Mouse (Mus musculus) heart, embryonic 10.5 days (tissue): ENCODE measurements around the gene Scnn1b. TPM values are rescaled to one million over a fixed set of nuclear protein-coding genes. Genes with fewer than 3 reads are reported as not detected.

Source experiments
- DNase-seq: peaks from one replicate; pipeline ENCODE4 v3.0.0-alpha.2; 2017; ENCODE audit warnings: low spot score
- H3K27ac ChIP-seq: fragments of 300-500 bp; sonication (generic); 2 replicates; pipeline ENCODE4 v1.5.1; 2016; ENCODE audit warnings: mild to moderate bottlenecking
- H3K27me3 ChIP-seq: fragments of 300-500 bp; sonication (generic); 2 replicates; pipeline ENCODE4 v1.6.1; 2016; ENCODE audit warnings: mild to moderate bottlenecking; ENCODE audit not compliant: poor library complexity, insufficient read depth, severe bottlenecking
- H3K36me3 ChIP-seq: fragments of 300-500 bp; sonication (generic); 2 replicates; pipeline ENCODE4 v1.6.1; 2016; ENCODE audit warnings: mild to moderate bottlenecking, moderate library complexity
- H3K4me1 ChIP-seq: fragments of 300-500 bp; sonication (generic); 2 replicates; pipeline ENCODE4 v1.6.1; 2016; ENCODE audit warnings: mild to moderate bottlenecking
- H3K4me3 ChIP-seq: fragments of 300-500 bp; sonication (generic); 2 replicates; pipeline ENCODE4 v1.5.1; 2016; ENCODE audit warnings: mild to moderate bottlenecking, moderate library complexity
- H3K9me3 ChIP-seq: fragments of 300-500 bp; sonication (generic); 2 replicates; pipeline ENCODE4 v1.6.1; 2016; ENCODE audit warnings: mild to moderate bottlenecking, moderate library complexity
- WGBS: fragments of 180-500 bp; shearing (Covaris S2); methylation state at CpG from one replicate; pipeline ENCODE4 v1.1.7; 2016; 5-methylcytosine and 5-hydroxymethylcytosine counted together
- polyA plus RNA-seq: library from polyadenylated mRNA; unstranded; fragments of >200 nt; fragmentation: Nextera tagmentation; extraction: Ambion mirVana; gene quantifications from 2 replicates; pipeline ENCODE4 v1.2.1, GENCODE M21; 2016

The Scnn1b gene
- polyA plus RNA-seq, 1 experiment from 2014 or later: 0.30 TPM

DNA sequence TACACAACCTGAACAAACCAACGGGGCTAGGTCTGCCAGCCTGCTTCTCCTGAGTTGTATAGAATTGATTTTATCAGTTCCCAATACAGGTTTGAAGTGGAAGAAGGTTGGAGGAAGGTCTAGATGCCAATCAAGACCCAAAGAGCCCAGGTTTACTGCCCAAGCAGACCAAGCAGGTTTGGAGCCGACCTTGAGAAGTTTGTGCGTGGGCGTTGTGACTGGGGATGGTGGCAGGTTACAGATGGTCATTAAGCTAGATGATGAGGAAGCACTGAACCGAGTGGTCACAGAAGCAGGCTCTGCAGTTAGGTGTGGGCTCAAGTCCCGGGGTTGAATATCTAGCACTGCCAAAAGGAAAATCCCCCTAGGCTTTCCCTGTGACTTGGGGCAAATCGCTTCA, 9.9 kb downstream of the Scnn1b start:
- H3K4me1 ChIP-seq: 0 out of 2 replicates have a peak, but pooled peaks cover 3% of the 10 kb centered on the region
- no peaks in the 10 kb centered on the region for H3K9me3 ChIP-seq
- DNase-seq: no peak
- no peak overlapping the region for H3K4me3 ChIP-seq
- H3K27ac ChIP-seq: no peak overlapping the region
- H3K36me3 ChIP-seq: no peaks in the 10 kb centered on the region
- 87% methylated on average over 7 of the region's 7 CpGs for WGBS
- no peaks in the 10 kb centered on the region for H3K27me3 ChIP-seq

GRCm38 (mm10) chr7:121880246-121880645, 15.4 kb downstream of the Scnn1b start:
- no peaks in the 10 kb centered on the region for H3K27me3 ChIP-seq
- H3K4me3 ChIP-seq: no peak overlapping the region
- DNase-seq: no peak
- WGBS: 68% methylated on average over 4 of the region's 4 CpGs
- H3K27ac ChIP-seq: no peak overlapping the region
- H3K36me3 ChIP-seq: no peaks in the 10 kb centered on the region
- H3K4me1 ChIP-seq: no peaks in the 10 kb centered on the region
- H3K9me3 ChIP-seq: no peaks in the 10 kb centered on the region

DNA sequence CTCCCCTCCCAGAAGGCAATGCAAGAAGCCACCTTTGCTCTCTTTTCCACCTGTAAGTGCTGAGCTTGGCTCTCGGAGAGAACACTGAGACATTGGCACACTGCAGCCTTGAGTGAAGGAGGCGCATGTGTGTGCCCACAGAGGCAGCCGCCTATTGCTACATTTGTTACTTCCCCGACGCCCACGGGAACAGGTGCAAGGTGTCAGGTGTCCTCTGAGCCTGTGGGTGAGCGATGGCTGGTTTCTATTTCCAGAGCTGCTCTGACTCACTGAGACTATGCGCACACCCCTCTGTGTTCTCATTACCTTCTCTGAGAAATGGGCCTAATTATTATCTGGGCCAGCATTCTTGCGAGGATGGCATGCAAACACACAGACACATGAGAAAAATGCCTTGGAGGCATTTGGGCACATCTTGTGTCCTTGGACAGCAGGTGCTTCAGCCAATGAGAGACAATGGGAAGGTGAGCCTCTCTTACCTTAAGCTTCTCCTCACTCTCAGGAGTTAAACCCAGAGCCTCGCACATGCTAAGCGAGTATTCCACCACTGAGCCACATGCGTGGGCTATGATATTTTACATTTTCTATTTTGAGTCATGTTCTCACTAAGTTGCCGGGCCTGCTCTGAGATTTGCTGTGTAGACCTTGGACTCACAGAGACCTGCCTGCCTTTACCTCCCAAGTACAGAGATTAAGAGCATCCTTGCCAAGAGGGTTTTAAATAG, 26.0 kb downstream of the Scnn1b start:
- no peaks in the 10 kb centered on the region for H3K27me3 ChIP-seq
- H3K36me3 ChIP-seq: no peaks in the 10 kb centered on the region
- H3K4me1 ChIP-seq: no peaks in the 10 kb centered on the region
- H3K9me3 ChIP-seq: no peaks in the 10 kb centered on the region
- no peak overlapping the region for H3K27ac ChIP-seq
- no peak for DNase-seq
- 93% methylated on average over 13 of the region's 13 CpGs for WGBS
- H3K4me3 ChIP-seq: no peak overlapping the region

DNA sequence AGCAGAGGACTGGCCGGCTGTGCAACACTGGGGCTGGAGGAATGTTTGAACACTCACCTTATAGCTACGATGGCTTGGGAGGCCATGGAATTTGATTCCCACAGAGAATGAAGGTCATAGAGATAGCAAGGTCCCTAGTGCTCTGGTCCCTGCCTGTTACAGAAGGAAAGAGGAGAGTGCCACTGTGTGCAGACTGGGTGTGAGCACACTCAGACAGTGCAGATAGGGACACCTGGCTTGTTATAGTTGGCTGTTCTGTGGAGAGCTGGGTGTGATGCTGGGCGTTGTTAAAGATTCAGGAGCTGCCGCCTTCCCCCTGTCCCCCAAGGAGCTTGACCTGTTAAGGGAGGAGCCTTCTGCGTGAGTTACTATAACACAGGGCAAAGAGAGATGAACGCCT, 31.9 kb downstream of the Scnn1b start:
- 52% methylated on average over 6 of the region's 6 CpGs for WGBS
- Histone ChIP-seq H3K27me3 (peaks cover 27% of the 10 kb centered on the region), H3K4me3 (no peak overlapping the region), H3K4me1 (peaks cover 11% of the 10 kb centered on the region), H3K36me3 (no peaks in the 10 kb centered on the region), H3K9me3 (no peaks in the 10 kb centered on the region), H3K27ac (no peak overlapping the region)
- DNase-seq: no peak

- peaks cover 20% of the 10 kb centered on the region for H3K4me1 ChIP-seq
- no peaks in the 10 kb centered on the region for H3K36me3 ChIP-seq
- peaks cover 27% of the 10 kb centered on the region for H3K27me3 ChIP-seq
- no peak overlapping the region for H3K27ac ChIP-seq
- 9% methylated on average over 14 of the region's 14 CpGs for WGBS
- peak overlapping the region; percentile 27; the same call in 1 of the 2 replicates for H3K4me3 ChIP-seq
- no peaks in the 10 kb centered on the region for H3K9me3 ChIP-seq
- no peak for DNase-seq
Measured at GRCm38 (mm10) chr7:121899311-121899710, 34.5 kb downstream of the Scnn1b start.

- Histone ChIP-seq H3K4me3 (peak overlapping the region; percentile 27; the same call in 1 of the 2 replicates), H3K27ac (no peak overlapping the region), H3K4me1 (peaks cover 20% of the 10 kb centered on the region), H3K9me3 (no peaks in the 10 kb centered on the region), H3K36me3 (no peaks in the 10 kb centered on the region), H3K27me3 (peaks cover 27% of the 10 kb centered on the region)
- DNase-seq: no peak
- WGBS: 10% methylated on average over 7 of the region's 7 CpGs
Measured at GRCm38 (mm10) chr7:121899940-121900339, 35.1 kb downstream of the Scnn1b start.

GRCm38 (mm10) chr7:121902757-121903411, 38.0 kb downstream of the Scnn1b start:
- Histone ChIP-seq H3K4me1 (peaks cover 12% of the 10 kb centered on the region), H3K27ac (no peak overlapping the region), H3K27me3 (peaks cover 18% of the 10 kb centered on the region), H3K4me3 (no peak overlapping the region), H3K36me3 (no peaks in the 10 kb centered on the region), H3K9me3 (no peaks in the 10 kb centered on the region)
- 48% methylated on average over 8 of the region's 8 CpGs for WGBS
- no peak for DNase-seq

DNA sequence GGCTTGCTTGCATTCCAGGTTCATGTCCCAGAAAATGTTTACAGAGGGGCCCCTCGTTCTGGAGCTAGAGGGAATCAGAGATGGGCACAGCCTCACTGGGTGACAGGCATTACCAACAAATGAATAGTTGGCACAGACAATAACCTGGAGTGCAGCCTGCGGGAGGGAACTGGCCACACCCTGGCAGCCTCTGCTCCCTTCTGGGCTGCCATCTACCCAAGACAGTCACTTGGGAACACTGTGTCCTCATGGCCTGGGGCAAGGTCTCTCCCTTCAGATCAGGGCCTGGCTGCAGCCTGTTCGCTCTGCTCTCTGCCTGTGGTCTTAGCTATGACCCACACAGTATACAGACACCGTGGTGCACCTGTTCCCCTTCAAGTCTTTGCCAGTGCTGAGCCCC, 42.0 kb downstream of the Scnn1b start:
- H3K27ac ChIP-seq: no peak overlapping the region
- no peaks in the 10 kb centered on the region for H3K36me3 ChIP-seq
- H3K9me3 ChIP-seq: no peaks in the 10 kb centered on the region
- no peak overlapping the region for H3K4me3 ChIP-seq
- H3K4me1 ChIP-seq: peaks cover 16% of the 10 kb centered on the region
- 73% methylated on average over 4 of the region's 4 CpGs for WGBS
- DNase-seq: no peak
- H3K27me3 ChIP-seq: 0 out of 2 replicates have a peak, but pooled peaks cover 6% of the 10 kb centered on the region

- no peak for DNase-seq
- no peaks in the 10 kb centered on the region for H3K9me3 ChIP-seq
- no peaks in the 10 kb centered on the region for H3K36me3 ChIP-seq
- 69% methylated on average over 8 of the region's 8 CpGs for WGBS
- H3K4me3 ChIP-seq: no peak overlapping the region
- H3K27me3 ChIP-seq: 0 out of 2 replicates have a peak, but pooled peaks cover 6% of the 10 kb centered on the region
- H3K27ac ChIP-seq: no peak overlapping the region
- peaks cover 12% of the 10 kb centered on the region; the same call in 1 of the 2 replicates for H3K4me1 ChIP-seq
Measured at GRCm38 (mm10) chr7:121912250-121912649, 47.4 kb downstream of the Scnn1b start.

DNA sequence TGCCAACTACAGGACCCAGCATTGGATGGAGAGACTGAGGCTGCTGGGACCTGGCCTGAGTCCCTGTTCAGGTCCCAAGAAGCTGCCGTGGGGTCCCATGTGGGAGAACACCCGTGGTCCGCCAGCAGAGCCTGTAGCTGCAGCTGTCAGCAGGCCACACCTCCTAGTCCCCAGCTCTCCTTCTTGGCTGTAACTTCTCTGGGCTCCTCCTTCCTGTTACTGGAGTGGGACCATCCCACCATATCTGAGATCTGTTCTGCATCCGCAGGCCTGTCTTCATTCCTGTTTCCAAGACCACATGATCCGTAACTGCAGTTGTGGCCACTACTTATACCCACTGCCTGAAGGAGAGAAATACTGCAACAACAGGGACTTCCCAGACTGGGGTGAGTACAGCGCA, 49.1 kb downstream of the Scnn1b start:
- Histone ChIP-seq H3K9me3 (no peaks in the 10 kb centered on the region), H3K27ac (no peak overlapping the region), H3K36me3 (no peaks in the 10 kb centered on the region), H3K4me3 (no peak overlapping the region), H3K27me3 (0 out of 2 replicates have a peak, but pooled peaks cover 6% of the 10 kb centered on the region), H3K4me1 (peaks cover 10% of the 10 kb centered on the region; the same call in 1 of the 2 replicates)
- DNase-seq: no peak
- WGBS: 56% methylated on average over 6 of the region's 6 CpGs

DNA sequence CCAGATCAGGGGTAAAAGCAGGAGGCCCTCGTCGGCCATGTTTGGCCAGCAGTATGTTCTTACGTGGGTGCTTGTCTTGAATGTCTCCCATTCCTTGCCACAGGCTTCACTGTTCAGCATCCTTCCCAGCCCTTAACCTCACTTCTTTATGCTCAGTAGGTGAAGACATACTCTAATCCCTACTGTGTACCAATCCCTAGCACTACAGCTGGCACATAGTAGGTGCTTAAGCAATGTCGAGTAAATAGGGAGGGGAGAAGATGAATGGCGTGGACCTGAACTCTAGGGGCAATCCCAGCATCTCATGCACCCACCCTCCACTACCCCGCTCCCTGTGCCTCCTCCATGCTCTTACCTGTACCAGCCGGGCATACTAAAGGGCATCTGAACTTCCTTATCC, 59.5 kb downstream of the Scnn1b start:
- H3K4me1 ChIP-seq: no peaks in the 10 kb centered on the region
- 85% methylated on average over 7 of the region's 7 CpGs for WGBS
- H3K36me3 ChIP-seq: peaks cover 28% of the 10 kb centered on the region

DNA sequence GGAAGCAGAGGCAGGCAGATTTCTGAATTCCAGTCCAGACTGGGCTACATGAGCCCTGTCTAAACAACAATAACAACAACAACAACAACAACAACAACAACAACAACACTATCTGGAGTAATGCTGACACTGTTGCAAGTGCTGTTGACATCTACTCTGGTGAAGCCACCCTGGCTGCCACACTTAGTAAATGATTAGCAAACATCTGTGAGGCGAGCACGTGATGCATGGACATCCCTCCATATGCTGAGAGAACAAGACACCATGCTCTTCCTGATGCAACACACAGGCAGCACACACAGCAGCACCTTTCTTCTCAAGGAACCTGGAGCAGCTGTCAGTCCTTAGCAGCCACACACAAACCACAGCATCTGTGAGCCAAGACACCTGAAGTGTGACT, 63.0 kb downstream of the Scnn1b start:
- no peak for DNase-seq
- H3K27ac ChIP-seq: no peak overlapping the region
- peaks cover 43% of the 10 kb centered on the region for H3K36me3 ChIP-seq
- WGBS: 93% methylated on average over 2 of the region's 2 CpGs
- no peaks in the 10 kb centered on the region for H3K9me3 ChIP-seq
- 0 out of 2 replicates have a peak, but pooled peaks cover 4% of the 10 kb centered on the region for H3K4me1 ChIP-seq
- no peaks in the 10 kb centered on the region for H3K27me3 ChIP-seq
- H3K4me3 ChIP-seq: no peak overlapping the region

More for the DNA sequence above, 59.5 kb downstream of the Scnn1b start:
- Histone ChIP-seq H3K27ac (no peak overlapping the region), H3K4me3 (no peak overlapping the region), H3K9me3 (no peaks in the 10 kb centered on the region), H3K27me3 (no peaks in the 10 kb centered on the region)
- no peak for DNase-seq

DNA sequence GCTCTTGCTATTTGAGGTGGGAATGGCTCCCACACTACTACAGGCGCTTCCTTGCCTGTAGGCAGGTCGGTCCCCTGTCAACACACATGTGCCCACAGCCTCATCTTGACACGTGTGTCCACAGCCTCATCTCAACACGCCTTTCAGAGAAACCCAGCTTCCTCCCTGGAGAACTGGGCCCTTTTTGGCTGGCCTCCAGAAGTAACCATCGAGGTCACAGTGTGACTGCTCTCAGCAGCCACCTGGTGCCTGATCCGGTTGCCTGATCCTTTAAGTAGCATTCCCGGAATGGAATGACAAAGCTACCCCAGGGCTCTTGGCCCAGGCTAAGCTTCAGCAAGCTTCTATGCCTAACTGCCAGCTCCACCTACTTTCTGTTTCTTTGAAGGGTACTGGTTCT, 66.4 kb downstream of the Scnn1b start:
- H3K27me3 ChIP-seq: no peaks in the 10 kb centered on the region
- no peaks in the 10 kb centered on the region for H3K9me3 ChIP-seq
- no peak for DNase-seq
- H3K4me1 ChIP-seq: peaks cover 22% of the 10 kb centered on the region
- peaks cover 35% of the 10 kb centered on the region for H3K36me3 ChIP-seq
- 0 out of 2 replicates have a peak overlapping the region, but pooled peaks have one; percentile 3 for H3K27ac ChIP-seq
- 58% methylated on average over 7 of the region's 7 CpGs for WGBS
- H3K4me3 ChIP-seq: no peak overlapping the region
